16 mouse cellular contexts compared by ENCODE assay signal in the genomic region with DNA sequence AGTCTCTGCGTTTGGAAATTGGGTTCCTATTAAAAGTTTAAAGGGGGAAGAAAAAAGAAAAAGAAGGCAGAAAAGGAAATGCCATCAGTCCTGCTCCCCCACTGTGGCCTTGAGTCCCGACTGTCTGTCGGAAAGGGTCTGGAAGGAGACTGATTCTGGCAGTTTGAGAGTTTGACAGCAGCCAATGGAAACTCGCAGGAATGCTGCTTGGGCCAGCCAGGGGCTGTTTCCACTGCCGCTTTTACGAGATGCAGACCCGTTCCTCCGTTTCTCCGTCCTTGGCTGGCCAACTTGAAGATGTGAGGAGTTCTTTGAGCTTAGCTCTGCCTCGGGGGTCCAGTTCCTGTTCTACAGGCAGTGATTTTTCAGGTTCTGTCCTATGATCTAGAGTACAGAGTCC. TPM values are rescaled to one million over a fixed set of nuclear protein-coding genes. Genes with fewer than 3 reads are reported as not detected.
DNase-seq lines count a peak whose midpoint lies in the region; ATAC-seq lines count a peak whose summit lies in the region.
"Had no signal": no experiment of that assay in that cellular context is flagged by ENCODE, and none has a peak within 500 bp of the region (broad histone marks: within the 10 kb centered on the region; RNA-seq: fewer than 3 reads in every experiment).

No protein-coding gene starts in this region.

- peaks cover 68% of the 10 kb centered on the region for H3K4me1 ChIP-seq in forebrain, embryonic 10.5 days
- peaks cover 3% of the 10 kb centered on the region; the same call in 1 of the 2 replicates for H3K4me1 ChIP-seq in forebrain, embryonic 16.5 days (replicated peaks; ENCODE audit: control insufficient read depth, insufficient read depth, low read length)
- H3K4me1 ChIP-seq in hindbrain, embryonic 10.5 days (replicated peaks), result peaks cover 53% of the 10 kb centered on the region
- peaks cover 16% of the 10 kb centered on the region for H3K4me1 ChIP-seq in hindbrain, embryonic 13.5 days (replicated peaks)
- H3K4me1 ChIP-seq in liver, embryonic 15.5 days (replicated peaks), result peaks cover 7% of the 10 kb centered on the region; the same call in 1 of the 2 replicates
- peaks cover 11% of the 10 kb centered on the region for H3K4me1 ChIP-seq in liver, embryonic 11.5 days (replicated peaks; ENCODE audit: control insufficient read depth, insufficient read depth, low read length)

- no peak overlapping the region for H3K9ac ChIP-seq in forebrain, embryonic 16.5 days (replicated peaks; ENCODE audit: low read depth, low read length)
- H3K9ac ChIP-seq in hindbrain, embryonic 13.5 days, result no peak overlapping the region
- H3K9ac ChIP-seq in liver, embryonic 15.5 days, result no peak overlapping the region
- no peak overlapping the region for H3K9ac ChIP-seq in liver, embryonic 11.5 days (ENCODE audit: low read depth, low read length)
- H3K9ac ChIP-seq: forebrain, embryonic 13.5 days; liver, embryonic 13.5 days; midbrain, embryonic 13.5 days had no signal

- peaks cover 7% of the 10 kb centered on the region; the same call in 1 of the 2 replicates for H3K36me3 ChIP-seq in forebrain, embryonic 10.5 days (replicated peaks)
- no peaks in the 10 kb centered on the region for H3K36me3 ChIP-seq in forebrain, embryonic 16.5 days (ENCODE audit: control insufficient read depth, insufficient read depth)
- peaks cover 4% of the 10 kb centered on the region for H3K36me3 ChIP-seq in hindbrain, embryonic 10.5 days
- H3K36me3 ChIP-seq in hindbrain, embryonic 13.5 days, result no peaks in the 10 kb centered on the region
- no peaks in the 10 kb centered on the region for H3K36me3 ChIP-seq in liver, embryonic 15.5 days (replicated peaks)
- H3K36me3 ChIP-seq in liver, embryonic 11.5 days (ENCODE audit: control insufficient read depth, insufficient read depth, low read length), result no peaks in the 10 kb centered on the region
- H3K36me3 ChIP-seq: liver, embryonic 13.5 days; midbrain, embryonic 13.5 days had no signal

- 77% methylated on average over 10 of the region's 10 CpGs for WGBS in forebrain, embryonic 10.5 days
- 79% methylated on average over 10 of the region's 10 CpGs for WGBS in forebrain, embryonic 16.5 days
- 76% methylated on average over 10 of the region's 10 CpGs for WGBS in hindbrain, embryonic 10.5 days
- WGBS in hindbrain, embryonic 13.5 days, result 70% methylated on average over 10 of the region's 10 CpGs
- 74% methylated on average over 10 of the region's 10 CpGs for WGBS in liver, embryonic 15.5 days (ENCODE audit: insufficient replicate concordance)
- 67% methylated on average over 10 of the region's 10 CpGs for WGBS in liver, embryonic 11.5 days

- no peak overlapping the region for H3K4me2 ChIP-seq in forebrain, embryonic 16.5 days (ENCODE audit: low read length)
- H3K4me2 ChIP-seq in hindbrain, embryonic 13.5 days, result no peak overlapping the region
- H3K4me2 ChIP-seq in liver, embryonic 15.5 days, result no peak overlapping the region
- no peak overlapping the region for H3K4me2 ChIP-seq in liver, embryonic 11.5 days
- H3K4me2 ChIP-seq: forebrain, embryonic 13.5 days; liver, embryonic 13.5 days; midbrain, embryonic 13.5 days had no signal

- no peaks in the 10 kb centered on the region for H3K9me3 ChIP-seq in forebrain, embryonic 10.5 days
- no peaks in the 10 kb centered on the region for H3K9me3 ChIP-seq in forebrain, embryonic 16.5 days (ENCODE audit: control insufficient read depth, low read length)
- no peaks in the 10 kb centered on the region for H3K9me3 ChIP-seq in hindbrain, embryonic 10.5 days
- no peaks in the 10 kb centered on the region for H3K9me3 ChIP-seq in hindbrain, embryonic 13.5 days
- no peaks in the 10 kb centered on the region for H3K9me3 ChIP-seq in liver, embryonic 15.5 days (replicated peaks)
- no peaks in the 10 kb centered on the region for H3K9me3 ChIP-seq in liver, embryonic 11.5 days (ENCODE audit: control insufficient read depth, low read length)
- H3K9me3 ChIP-seq: forebrain, embryonic 13.5 days; G1E; liver, embryonic 13.5 days; midbrain, embryonic 13.5 days had no signal

- DNase-seq in forebrain, embryonic 10.5 days (ENCODE audit: extremely low spot score, low spot score), result no peak
- no peak for DNase-seq in hindbrain, embryonic 10.5 days (ENCODE audit: low spot score)
- no peak for DNase-seq in liver, embryonic 11.5 days (ENCODE audit: low spot score)
- DNase-seq in right cerebral cortex, postnatal 25 days, result no peak
- DNase-seq in left cerebral cortex, adult 18-20 months (ENCODE audit: low spot score in 2 of 2), result no peak
- DNase-seq: cerebellum, adult 9-10 months; liver, embryonic 13.5 days; thymus, postnatal 4 days had no signal

- peak overlapping the region; percentile 66; the same call in 1 of the 2 replicates for H3K27ac ChIP-seq in forebrain, embryonic 10.5 days
- no peak overlapping the region for H3K27ac ChIP-seq in forebrain, embryonic 16.5 days (ENCODE audit: low read length)
- 0 out of 2 replicates have a peak overlapping the region, but pooled peaks have one; percentile 50 for H3K27ac ChIP-seq in hindbrain, embryonic 10.5 days
- H3K27ac ChIP-seq in hindbrain, embryonic 13.5 days, result no peak overlapping the region
- H3K27ac ChIP-seq in liver, embryonic 15.5 days (replicated peaks), result 0 out of 2 replicates have a peak overlapping the region, but pooled peaks have one; percentile 6
- no peak overlapping the region for H3K27ac ChIP-seq in liver, embryonic 11.5 days (ENCODE audit: low read depth, low read length)
- H3K27ac ChIP-seq: forebrain, embryonic 13.5 days; heart, adult 2 months; liver, embryonic 13.5 days; midbrain, embryonic 13.5 days had no signal

- H3K27me3 ChIP-seq in forebrain, embryonic 10.5 days (ENCODE audit: poor library complexity, severe bottlenecking), result no peaks in the 10 kb centered on the region
- no peaks in the 10 kb centered on the region for H3K27me3 ChIP-seq in forebrain, embryonic 16.5 days (replicated peaks; ENCODE audit: control insufficient read depth, insufficient read depth, low read length)
- no peaks in the 10 kb centered on the region for H3K27me3 ChIP-seq in hindbrain, embryonic 10.5 days (ENCODE audit: insufficient read depth, poor library complexity, severe bottlenecking)
- no peaks in the 10 kb centered on the region for H3K27me3 ChIP-seq in hindbrain, embryonic 13.5 days
- no peaks in the 10 kb centered on the region for H3K27me3 ChIP-seq in liver, embryonic 15.5 days
- no peaks in the 10 kb centered on the region for H3K27me3 ChIP-seq in liver, embryonic 11.5 days (replicated peaks; ENCODE audit: control insufficient read depth, insufficient read depth, low read length)
- H3K27me3 ChIP-seq: forebrain, embryonic 13.5 days; liver, embryonic 13.5 days; midbrain, embryonic 13.5 days had no signal

- H3K4me3 ChIP-seq in forebrain, embryonic 10.5 days, result no peak overlapping the region
- no peak overlapping the region for H3K4me3 ChIP-seq in forebrain, embryonic 16.5 days (replicated peaks; ENCODE audit: low read length)
- no peak overlapping the region for H3K4me3 ChIP-seq in hindbrain, embryonic 10.5 days
- no peak overlapping the region for H3K4me3 ChIP-seq in hindbrain, embryonic 13.5 days
- H3K4me3 ChIP-seq in liver, embryonic 15.5 days (replicated peaks), result no peak overlapping the region
- no peak overlapping the region for H3K4me3 ChIP-seq in liver, embryonic 11.5 days (ENCODE audit: low read depth, low read length)
- H3K4me3 ChIP-seq: forebrain, embryonic 13.5 days; heart, adult 2 months; liver, embryonic 13.5 days; midbrain, embryonic 13.5 days had no signal

- ATAC-seq in forebrain, embryonic 16.5 days, result no peak
- no peak for ATAC-seq in hindbrain, embryonic 13.5 days (ENCODE audit: low FRiP score)
- no peak for ATAC-seq in liver, embryonic 15.5 days (ENCODE audit: insufficient read depth)
- ATAC-seq in liver, embryonic 11.5 days (replicated peaks; ENCODE audit: low FRiP score), result no peak
- ATAC-seq: CD4-positive, CD25-positive, alpha-beta regulatory T cell, adult 4 months had no signal

RNA-seq across cellular contexts. Expression of a gene that starts 20.2 kb away (rescaled TPM):
- polyA plus RNA-seq in forebrain, embryonic 10.5 days (2016; fragmentation: Nextera tagmentation; extraction: Ambion mirVana), result 17.6 and 18.9 TPM in 2 replicates
- 9.0 and 10.3 TPM in 2 replicates for polyA plus RNA-seq in forebrain, embryonic 16.5 days (2015; fragmentation: Nextera tagmentation; extraction: Ambion mirVana)
- 16.1 and 16.6 TPM in 2 replicates for polyA plus RNA-seq in hindbrain, embryonic 10.5 days (2016; fragmentation: Nextera tagmentation; extraction: Ambion mirVana)
- polyA plus RNA-seq in hindbrain, embryonic 13.5 days (2015; fragmentation: Nextera tagmentation; extraction: Ambion mirVana), result 9.9 and 10.3 TPM in 2 replicates
- polyA plus RNA-seq in liver, embryonic 15.5 days (2015; fragmentation: Nextera tagmentation; extraction: Ambion mirVana), result 3.4 and 5.1 TPM in 2 replicates
- 17.8 and 18.1 TPM in 2 replicates for polyA plus RNA-seq in liver, embryonic 11.5 days (2014; fragmentation: Nextera tagmentation; extraction: Ambion mirVana)
- 100 to 1,000 TPM; 106 to 111 TPM for total RNA-seq in left cerebral cortex, adult 18-20 months (2021)

Comparison
In these comparisons a context has a peak if more than half of its experiments do, and no peak if none do; other contexts are left out.
1. H3K27ac ChIP-seq: peak in forebrain, embryonic 10.5 days (single experiment), hindbrain, embryonic 10.5 days (single experiment) and liver, embryonic 15.5 days (single experiment); none in forebrain, embryonic 16.5 days (single experiment), hindbrain, embryonic 13.5 days (single experiment) and liver, embryonic 11.5 days (single experiment).